Mouse (Mus musculus) frontal cortex, postnatal 36 days (tissue): Measurements from ENCODE around the gene Arhgap42.

Experiments used
- DNase-seq, 2 experiments: peaks; one replicate each; pipeline ENCODE4 v3.0.0; 2022; ENCODE audit warnings: low spot score in 2 of 2

Gene Arhgap42

GRCm38 (mm10) chr9:9210464-9210863, 28.4 kb downstream of the Arhgap42 start:
- DNase-seq: no peak

- no peak for DNase-seq
Measured at GRCm38 (mm10) chr9:9208205-9208604, 30.7 kb downstream of the Arhgap42 start.

GRCm38 (mm10) chr9:9207251-9207650, 31.6 kb downstream of the Arhgap42 start:
- DNase-seq: no peak

GRCm38 (mm10) chr9:9200827-9201388, 38.0 kb downstream of the Arhgap42 start:
- DNase-seq: no peak

- no peak for DNase-seq
Measured at GRCm38 (mm10) chr9:9199170-9199841, 39.6 kb downstream of the Arhgap42 start.

GRCm38 (mm10) chr9:9198645-9199044, 40.3 kb downstream of the Arhgap42 start:
- DNase-seq: no peak

GRCm38 (mm10) chr9:9196046-9196445, 42.9 kb downstream of the Arhgap42 start:
- no peak for DNase-seq

GRCm38 (mm10) chr9:9194496-9194895, 44.4 kb downstream of the Arhgap42 start:
- no peak for DNase-seq

- DNase-seq: no peak
Measured at GRCm38 (mm10) chr9:9192716-9193115, 46.2 kb downstream of the Arhgap42 start.

GRCm38 (mm10) chr9:9190835-9191234, 48.1 kb downstream of the Arhgap42 start:
- no peak for DNase-seq

GRCm38 (mm10) chr9:9188167-9188566, 50.7 kb downstream of the Arhgap42 start:
- DNase-seq: no peak

GRCm38 (mm10) chr9:9177745-9178144, 61.2 kb downstream of the Arhgap42 start:
- DNase-seq: no peak

GRCm38 (mm10) chr9:9174924-9175323, 64.0 kb downstream of the Arhgap42 start:
- no peak for DNase-seq

- no peak for DNase-seq
Measured at GRCm38 (mm10) chr9:9174206-9174605, 64.7 kb downstream of the Arhgap42 start.

GRCm38 (mm10) chr9:9173091-9173490, 65.8 kb downstream of the Arhgap42 start:
- DNase-seq: no peak

- no peak for DNase-seq
Measured at GRCm38 (mm10) chr9:9171146-9171816, 67.6 kb downstream of the Arhgap42 start.

- DNase-seq: no peak
Measured at GRCm38 (mm10) chr9:9165641-9166063, 73.2 kb downstream of the Arhgap42 start.

GRCm38 (mm10) chr9:9160736-9161135, 78.2 kb downstream of the Arhgap42 start:
- DNase-seq: no peak

- DNase-seq: no peak
Measured at GRCm38 (mm10) chr9:9158241-9158640, 80.7 kb downstream of the Arhgap42 start.

GRCm38 (mm10) chr9:9157425-9157824, 81.5 kb downstream of the Arhgap42 start:
- DNase-seq: no peak

GRCm38 (mm10) chr9:9154636-9155035, 84.3 kb downstream of the Arhgap42 start:
- DNase-seq: no peak

GRCm38 (mm10) chr9:9144301-9145121, 94.4 kb downstream of the Arhgap42 start:
- no peak for DNase-seq
